Mouse (Mus musculus) stomach, embryonic 14.5 days (tissue): ENCODE measurements around the gene Avpr2. TPM values are rescaled to one million over a fixed set of nuclear protein-coding genes. Genes with fewer than 3 reads are reported as not detected.

Experiments
- ATAC-seq: fragments of 200-750 bp; cut with Nextera tagmentation; 2 replicates; pipeline ENCODE4 v1.8.0; 2017; ENCODE audit warnings: low read depth, moderate TSS enrichment; ENCODE audit not compliant: insufficient number of reproducible peaks, insufficient read depth, low FRiP score
- H3K27ac ChIP-seq: fragments of 300-500 bp; sonication (generic); 2 replicates; pipeline ENCODE4 v1.5.1; 2014; ENCODE audit warnings: mild to moderate bottlenecking, low read length, moderate library complexity, mixed read lengths
- H3K27me3 ChIP-seq: fragments of 300-500 bp; sonication (generic); 2 replicates; pipeline ENCODE4 v1.6.1; 2014; ENCODE audit warnings: low read length, control low read depth, mixed read lengths; ENCODE audit not compliant: control insufficient read depth, insufficient read depth
- H3K36me3 ChIP-seq: fragments of 300-500 bp; sonication (generic); 2 replicates; pipeline ENCODE4 v1.6.1; 2014; ENCODE audit warnings: mild to moderate bottlenecking, control low read depth, low read length, moderate library complexity, mixed read lengths; ENCODE audit not compliant: control insufficient read depth, insufficient read depth
- H3K4me1 ChIP-seq: fragments of 300-500 bp; sonication (generic); 2 replicates; pipeline ENCODE4 v1.6.1; 2014; ENCODE audit warnings: low read length, control low read depth, mixed read lengths; ENCODE audit not compliant: control insufficient read depth, insufficient read depth
- H3K4me2 ChIP-seq: fragments of 300-500 bp; sonication (generic); replicated peaks from 2 replicates; pipeline ENCODE4 v1.6.1; 2014; ENCODE audit warnings: low read depth, low read length, control low read depth
- H3K4me3 ChIP-seq: fragments of 300-500 bp; sonication (generic); 2 replicates; pipeline ENCODE4 v1.5.1; 2014; ENCODE audit warnings: low read depth, low read length, control low read depth
- H3K9ac ChIP-seq: fragments of 300-500 bp; sonication (generic); replicated peaks from 2 replicates; pipeline ENCODE4 v1.6.1; 2014; ENCODE audit warnings: low read depth, mild to moderate bottlenecking, control low read depth, low read length, moderate library complexity, mixed read lengths
- H3K9me3 ChIP-seq: fragments of 300-500 bp; sonication (generic); 2 replicates; pipeline ENCODE4 v1.6.1; 2016; ENCODE audit warnings: low read depth, low read length, control low read depth; ENCODE audit not compliant: control insufficient read depth
- WGBS: fragments of 180-500 bp; shearing (Covaris S2); extraction: QIAGEN DNeasy Blood & Tissue Kit; methylation state at CpG from one replicate; pipeline ENCODE4 v1.1.7; 2014; 5-methylcytosine and 5-hydroxymethylcytosine counted together
- polyA plus RNA-seq: library from polyadenylated mRNA; unstranded; fragments of >200 nt; fragmentation: Nextera tagmentation; extraction: Ambion mirVana; gene quantifications from 2 replicates; pipeline ENCODE4 v1.2.1, GENCODE M21; 2014

Avpr2 gene
- polyA plus RNA-seq = not detected in 2 replicates

DNA sequence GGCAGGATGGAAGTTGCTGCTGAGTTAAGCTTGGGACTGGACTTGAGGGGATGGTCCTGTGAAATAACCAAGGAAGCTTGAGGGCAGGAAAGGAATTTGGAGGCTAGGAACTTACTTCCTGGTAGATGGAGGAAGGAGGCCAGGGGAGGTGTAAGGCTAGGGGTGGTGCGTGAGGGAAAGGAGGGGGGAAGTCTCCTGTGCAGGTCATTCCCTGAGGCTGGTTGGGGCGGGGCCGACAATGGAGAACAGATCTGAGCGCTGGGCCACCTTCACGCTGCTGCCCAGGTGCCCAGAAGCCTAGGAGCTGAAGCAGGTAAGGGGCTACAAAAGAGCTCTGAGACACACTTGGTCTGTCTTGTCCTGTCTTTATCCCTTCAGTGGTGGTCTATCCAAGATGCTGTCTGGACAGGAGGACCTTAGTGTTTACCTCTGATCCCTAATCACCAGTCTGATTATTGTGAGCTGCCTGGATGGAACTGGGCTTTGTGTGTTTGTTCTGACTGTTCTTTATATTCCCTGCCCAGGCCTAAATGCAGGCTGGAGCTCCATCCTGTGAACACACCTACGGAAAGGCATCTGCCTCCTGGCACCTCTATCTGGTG lies at the start of gene Avpr2:
Avpr2 (plus strand) TSS at position 552 of the 602 bp plus-strand sequence.
- Histone ChIP-seq H3K4me2 (no peak within 1 kb of the TSS), H3K27ac (no peak within 1 kb of the TSS), H3K9me3 (no peaks in the 10 kb centered on the region), H3K36me3 (no peaks in the 10 kb centered on the region), H3K9ac (no peak within 1 kb of the TSS), H3K4me3 (no peak within 1 kb of the TSS), H3K27me3 (no peaks in the 10 kb centered on the region), H3K4me1 (no peaks in the 10 kb centered on the region)
- 0 out of 2 replicates have a peak, but pooled peaks have one; percentile 49 for ATAC-seq
- WGBS = 58% methylated on average over 6 of the region's 6 CpGs

GRCm38 (mm10) chrX:73854326-73855086 lies 37.4 kb upstream of the Avpr2 start:
- no peaks in the 10 kb centered on the region for H3K4me1 ChIP-seq

GRCm38 (mm10) chrX:73855087-73855408 lies 36.9 kb upstream of the Avpr2 start:
- H3K9ac ChIP-seq = no peak overlapping the region
- H3K4me3 ChIP-seq = no peak overlapping the region
- no peak for ATAC-seq
- 67% methylated on average over 3 of the region's 3 CpGs for WGBS
- H3K27ac ChIP-seq = no peak overlapping the region
- H3K9me3 ChIP-seq = no peaks in the 10 kb centered on the region
- H3K4me2 ChIP-seq = no peak overlapping the region
- no peaks in the 10 kb centered on the region for H3K27me3 ChIP-seq
- H3K4me1 ChIP-seq = no peaks in the 10 kb centered on the region
- no peaks in the 10 kb centered on the region for H3K36me3 ChIP-seq

More at GRCm38 (mm10) chrX:73854326-73855086, 37.4 kb upstream of the Avpr2 start:
- Histone ChIP-seq H3K4me3 (no peak overlapping the region), H3K9ac (no peak overlapping the region), H3K27ac (no peak overlapping the region), H3K4me2 (no peak overlapping the region), H3K27me3 (no peaks in the 10 kb centered on the region), H3K36me3 (no peaks in the 10 kb centered on the region), H3K9me3 (no peaks in the 10 kb centered on the region)
- no peak for ATAC-seq
- WGBS = 80% methylated on average over 9 of the region's 9 CpGs

DNA sequence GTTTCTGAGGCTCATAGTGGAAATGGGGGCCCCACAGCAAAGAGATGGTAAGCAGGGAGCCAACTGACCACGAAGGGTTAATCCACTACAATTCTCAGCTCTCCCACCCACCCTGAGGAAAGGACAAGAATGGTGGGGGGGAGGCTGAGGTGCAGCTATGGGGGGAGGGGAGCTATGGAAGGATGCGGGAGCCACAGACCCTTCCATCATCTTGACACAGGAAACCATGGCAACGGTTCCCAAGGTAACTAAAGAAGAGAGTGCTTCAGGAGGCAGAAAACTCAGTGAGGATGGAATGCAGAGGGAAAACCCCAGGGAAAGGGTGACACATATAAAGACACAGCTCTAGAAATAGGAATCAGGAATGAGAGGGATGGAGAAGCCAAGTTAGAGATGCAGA lies 27.2 kb upstream of the Avpr2 start:
- 41% methylated on average over 3 of the region's 3 CpGs for WGBS
- Histone ChIP-seq H3K27ac (no peak overlapping the region), H3K9me3 (no peaks in the 10 kb centered on the region), H3K27me3 (no peaks in the 10 kb centered on the region), H3K36me3 (no peaks in the 10 kb centered on the region), H3K9ac (no peak overlapping the region), H3K4me3 (no peak overlapping the region), H3K4me1 (no peaks in the 10 kb centered on the region), H3K4me2 (no peak overlapping the region)
- no peak for ATAC-seq

- Histone ChIP-seq H3K9me3 (no peaks in the 10 kb centered on the region), H3K9ac (no peak overlapping the region), H3K36me3 (no peaks in the 10 kb centered on the region), H3K27ac (no peak overlapping the region), H3K4me3 (no peak overlapping the region), H3K4me2 (no peak overlapping the region), H3K27me3 (no peaks in the 10 kb centered on the region), H3K4me1 (no peaks in the 10 kb centered on the region)
- no peak for ATAC-seq
- WGBS = 39% methylated on average over 3 of the region's 3 CpGs
Measured at GRCm38 (mm10) chrX:73867256-73867655, 24.6 kb upstream of the Avpr2 start.

DNA sequence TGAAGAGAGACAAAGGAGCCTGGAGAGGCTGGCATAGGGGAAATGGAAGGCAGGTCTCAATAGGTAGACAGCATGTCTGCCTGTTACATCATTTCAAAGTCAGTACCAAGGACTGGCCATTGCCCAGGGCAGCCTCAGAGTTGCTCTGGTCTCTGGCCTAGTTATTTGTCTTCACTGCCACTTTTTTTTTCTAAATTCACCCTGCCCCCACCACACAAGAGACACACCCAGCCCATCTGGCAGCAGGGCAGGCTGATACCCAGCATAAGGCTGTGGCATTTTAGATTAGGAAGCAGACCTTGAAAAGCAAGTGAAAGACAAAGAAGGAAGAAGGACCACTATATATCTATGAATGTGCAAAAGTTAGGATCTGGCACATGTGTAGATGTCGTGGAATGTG lies 24.1 kb upstream of the Avpr2 start:
- WGBS = 53% methylated on average over 1 of the region's 1 CpGs
- Histone ChIP-seq H3K27me3 (no peaks in the 10 kb centered on the region), H3K4me2 (no peak overlapping the region), H3K4me1 (no peaks in the 10 kb centered on the region), H3K4me3 (no peak overlapping the region), H3K36me3 (no peaks in the 10 kb centered on the region), H3K27ac (no peak overlapping the region), H3K9me3 (no peaks in the 10 kb centered on the region), H3K9ac (no peak overlapping the region)
- ATAC-seq = no peak

- no peaks in the 10 kb centered on the region for H3K36me3 ChIP-seq
- ATAC-seq = no peak
- H3K4me2 ChIP-seq = no peak overlapping the region
- no peak overlapping the region for H3K4me3 ChIP-seq
- WGBS = 9% methylated on average over 5 of the region's 5 CpGs
- H3K27ac ChIP-seq = no peak overlapping the region
- H3K9me3 ChIP-seq = no peaks in the 10 kb centered on the region
- no peaks in the 10 kb centered on the region for H3K4me1 ChIP-seq
- no peaks in the 10 kb centered on the region for H3K27me3 ChIP-seq
- no peak overlapping the region for H3K9ac ChIP-seq
Measured at GRCm38 (mm10) chrX:73869334-73869733, 22.6 kb upstream of the Avpr2 start.

- Histone ChIP-seq H3K27me3 (no peaks in the 10 kb centered on the region), H3K4me3 (no peak overlapping the region), H3K9me3 (no peaks in the 10 kb centered on the region), H3K4me1 (no peaks in the 10 kb centered on the region), H3K36me3 (no peaks in the 10 kb centered on the region), H3K9ac (no peak overlapping the region), H3K27ac (no peak overlapping the region), H3K4me2 (no peak overlapping the region)
- ATAC-seq = no peak
Measured at GRCm38 (mm10) chrX:73871474-73871873, 20.4 kb upstream of the Avpr2 start.
